Mouse (Mus musculus) spleen, adult 2 months (tissue): ENCODE measurements around the gene Wsb1. TPM values are rescaled to one million over a fixed set of nuclear protein-coding genes. Genes with fewer than 3 reads are reported as not detected.

Experiments
- DNase-seq, 2 experiments: peaks; one replicate each; pipeline versions ENCODE4 v3.0.0 to v3.0.0-alpha.2; 2012 to 2021; ENCODE audit warnings: low spot score in 2 of 2, low read depth in 1 of 2
- H3K27ac ChIP-seq: fragments of 200-500 bp; 2 replicates; pipeline ENCODE4 v1.5.1; 2012; ENCODE audit warnings: low read length, inconsistent platforms; ENCODE audit not compliant: insufficient read depth
- H3K27me3 ChIP-seq: fragments of 200-500 bp; 2 replicates; pipeline ENCODE4 v1.6.1; 2012; ENCODE audit warnings: mild to moderate bottlenecking, moderate library complexity, low read length, inconsistent platforms; ENCODE audit not compliant: control insufficient read depth, insufficient read depth
- H3K36me3 ChIP-seq: fragments of 200-500 bp; 2 replicates; pipeline ENCODE4 v1.6.1; 2012; ENCODE audit warnings: mild to moderate bottlenecking, low read length, inconsistent platforms; ENCODE audit not compliant: control insufficient read depth, insufficient read depth
- H3K4me1 ChIP-seq: fragments of 200-500 bp; 2 replicates; pipeline ENCODE4 v1.6.1; 2011; ENCODE audit warnings: inconsistent platforms; ENCODE audit not compliant: control insufficient read depth, insufficient read depth, insufficient read length
- H3K4me3 ChIP-seq: fragments of 200-500 bp; 2 replicates; pipeline ENCODE4 v1.5.1; 2011; ENCODE audit warnings: mild to moderate bottlenecking, inconsistent platforms; ENCODE audit not compliant: insufficient read depth, insufficient read length; ENCODE audit errors: extremely low read depth
- CTCF ChIP-seq: fragments of 200-500 bp; IDR thresholded peaks from 2 replicates; pipeline ENCODE4 v1.5.1; 2011; ENCODE audit warnings: mild to moderate bottlenecking, inconsistent platforms; ENCODE audit not compliant: insufficient read depth, insufficient read length, insufficient replicate concordance; ENCODE audit errors: extremely low read depth
- POLR2A ChIP-seq: fragments of 200-500 bp; IDR thresholded peaks from 2 replicates; pipeline ENCODE4 v1.6.1; 2011; ENCODE audit warnings: low read depth, low read length, inconsistent platforms
- WGBS: fragments of 180-500 bp; shearing (Covaris S2); methylation state at CpG from one replicate; pipeline ENCODE4 v1.1.7; 2018; 5-methylcytosine and 5-hydroxymethylcytosine counted together
- polyA plus RNA-seq: library from polyadenylated mRNA; depleted of rRNA; stranded (reverse); fragments of >200 nt; gene quantifications from 2 replicates; pipeline ENCODE4 v1.2.3, GENCODE M21; 2012; rRNA removed

The Wsb1 gene
- polyA plus RNA-seq, 1 experiment: 30.1 TPM

DNA sequence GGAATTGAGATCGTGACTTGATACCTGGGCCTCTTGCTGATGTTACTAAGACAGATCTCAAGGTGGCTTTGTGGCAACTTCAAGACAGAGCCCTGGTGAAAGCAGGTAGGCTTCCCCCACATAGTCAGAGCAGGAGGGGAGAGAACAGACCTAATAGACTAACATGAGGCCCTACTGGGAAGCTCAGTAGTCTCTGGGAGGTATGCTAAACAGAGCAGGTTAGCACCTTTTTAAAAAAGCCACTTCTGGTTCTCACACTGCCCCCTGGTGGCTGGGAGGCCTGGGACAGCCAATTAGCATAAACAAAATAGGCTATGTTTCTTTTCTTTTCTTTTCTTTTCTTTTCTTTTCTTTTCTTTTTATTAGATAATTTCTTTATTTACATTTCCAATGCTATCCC lies 62.3 kb downstream of the Wsb1 start:
- WGBS: 95% methylated on average over 1 of the region's 1 CpGs
- Histone ChIP-seq H3K4me1 (peaks cover 5% of the 10 kb centered on the region; the same call in 1 of the 2 replicates), H3K4me3 (no peak overlapping the region), H3K27me3 (no peaks in the 10 kb centered on the region), H3K27ac (no peak overlapping the region), H3K36me3 (no peaks in the 10 kb centered on the region)
- peak; percentile 33; the same call in 1 of the 2 replicates for TF ChIP-seq CTCF
- TF ChIP-seq POLR2A: no peak
- DNase-seq: peak; percentile 31 to 32

GRCm38 (mm10) chr11:79191214-79191613 lies 63.3 kb downstream of the Wsb1 start:
- H3K27me3 ChIP-seq: no peaks in the 10 kb centered on the region
- no peak overlapping the region for H3K27ac ChIP-seq
- WGBS: 92% methylated on average over 4 of the region's 4 CpGs
- no peak overlapping the region for H3K4me3 ChIP-seq
- no peaks in the 10 kb centered on the region for H3K36me3 ChIP-seq
- TF ChIP-seq POLR2A (no peak), CTCF (no peak)
- H3K4me1 ChIP-seq: no peaks in the 10 kb centered on the region
- no peak for DNase-seq

DNA sequence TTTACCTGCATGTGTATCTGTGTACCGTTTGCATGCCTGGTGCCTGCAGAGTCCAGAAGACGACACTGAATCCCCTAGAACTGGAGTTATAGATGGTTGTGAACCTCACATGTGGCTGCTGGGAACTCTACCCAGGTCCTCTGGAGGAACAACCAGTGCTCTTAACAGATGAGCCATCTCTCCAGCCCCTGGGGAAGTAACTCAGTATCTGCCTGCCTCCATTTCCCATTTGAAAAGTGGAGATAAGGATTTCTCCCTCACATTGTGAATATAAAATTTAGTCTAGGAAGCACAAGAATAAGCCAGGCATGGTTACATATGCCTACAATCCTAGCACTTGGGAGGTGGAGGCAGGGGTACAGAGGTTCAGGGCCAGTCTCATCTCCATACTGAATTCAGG lies 64.2 kb downstream of the Wsb1 start:
- no peak overlapping the region for H3K27ac ChIP-seq
- H3K36me3 ChIP-seq: no peaks in the 10 kb centered on the region
- 93% methylated on average over 2 of the region's 2 CpGs for WGBS
- no peaks in the 10 kb centered on the region for H3K27me3 ChIP-seq
- H3K4me3 ChIP-seq: no peak overlapping the region
- TF ChIP-seq POLR2A: no peak
- no peak for TF ChIP-seq CTCF
- H3K4me1 ChIP-seq: no peaks in the 10 kb centered on the region
- no peak for DNase-seq

Other genes with a start within 250 kb of the Wsb1 start
- gene Ksr1, start 108.3 kb downstream of the Wsb1 start, polyA plus RNA-seq: 14.5 and 25.0 TPM in 2 replicates
- gene Gm9964, start 42.2 kb upstream of the Wsb1 start, polyA plus RNA-seq: not detected in 2 replicates
- 4.4 and 5.7 TPM in 2 replicates for gene Nf1, start 85.0 kb upstream of the Wsb1 start, polyA plus RNA-seq
- not detected in 2 replicates for gene Omg, start 249.4 kb upstream of the Wsb1 start, polyA plus RNA-seq